Mouse (Mus musculus) embryo, embryonic 11 days (tissue): ENCODE results near the gene Rpf1.

ENCODE experiments used
- DNase-seq: peaks from one replicate; pipeline ENCODE4 v3.0.0-alpha.2; 2015

Gene Rpf1

GRCm38 (mm10) chr3:146520798-146521651 lies at the start of gene Rpf1:
Rpf1 (minus strand) TSS chr3:146521429.
- DNase-seq: peak; percentile 95

GRCm38 (mm10) chr3:146570939-146571338 lies 49.7 kb upstream of the Rpf1 start:
- no peak for DNase-seq

GRCm38 (mm10) chr3:146570148-146570782 lies 49.0 kb upstream of the Rpf1 start, which contains the start of gene Uox:
Uox (plus strand) TSS chr3:146570426.
- DNase-seq: no peak

- no peak for DNase-seq
Measured at GRCm38 (mm10) chr3:146569594-146569993, 48.4 kb upstream of the Rpf1 start.

GRCm38 (mm10) chr3:146567884-146568530 lies 46.8 kb upstream of the Rpf1 start:
- no peak for DNase-seq

GRCm38 (mm10) chr3:146567366-146567765 lies 46.1 kb upstream of the Rpf1 start:
- no peak for DNase-seq

- no peak for DNase-seq
Measured at GRCm38 (mm10) chr3:146565065-146565411, 43.8 kb upstream of the Rpf1 start.

- peak; percentile 88 for DNase-seq
Measured at GRCm38 (mm10) chr3:146564268-146565064, 43.2 kb upstream of the Rpf1 start.

GRCm38 (mm10) chr3:146562936-146563335 lies 41.7 kb upstream of the Rpf1 start:
- no peak for DNase-seq

GRCm38 (mm10) chr3:146557507-146557906 lies 36.3 kb upstream of the Rpf1 start:
- DNase-seq: no peak

- DNase-seq: no peak
Measured at GRCm38 (mm10) chr3:146556567-146556966, 35.3 kb upstream of the Rpf1 start.

- DNase-seq: no peak
Measured at GRCm38 (mm10) chr3:146554816-146555215, 33.6 kb upstream of the Rpf1 start.

- no peak for DNase-seq
Measured at GRCm38 (mm10) chr3:146543632-146544031, 22.4 kb upstream of the Rpf1 start.

GRCm38 (mm10) chr3:146540521-146541273 lies 19.5 kb upstream of the Rpf1 start:
- DNase-seq: no peak

GRCm38 (mm10) chr3:146534986-146535385 lies 13.8 kb upstream of the Rpf1 start:
- no peak for DNase-seq

- DNase-seq: no peak
Measured at GRCm38 (mm10) chr3:146528335-146528734, 7.1 kb upstream of the Rpf1 start.

GRCm38 (mm10) chr3:146521652-146522020 lies 407 bp upstream of the Rpf1 start:
- DNase-seq: no peak

- no peak for DNase-seq
Measured at GRCm38 (mm10) chr3:146520226-146520797, 917 bp downstream of the Rpf1 start.

- no peak for DNase-seq
Measured at GRCm38 (mm10) chr3:146506711-146507110, 14.5 kb downstream of the Rpf1 start.

GRCm38 (mm10) chr3:146501601-146502123 lies 19.6 kb downstream of the Rpf1 start:
- DNase-seq: no peak

- peak; percentile 2 for DNase-seq
Measured at GRCm38 (mm10) chr3:146500810-146501201, 20.4 kb downstream of the Rpf1 start.
